Mouse (Mus musculus): ENCODE data around the gene Cabin1. TPM values are rescaled to one million over a fixed set of nuclear protein-coding genes. Genes with fewer than 3 reads are reported as not detected.
"Not testable (repeated sequence)": the region's sequence is repeated elsewhere in the genome, so short reads cannot be mapped to it uniquely, and the experiment has no call there.

Gene Cabin1
- polyA plus RNA-seq, 2 experiments = 32.3 to 42.6 TPM

DNA sequence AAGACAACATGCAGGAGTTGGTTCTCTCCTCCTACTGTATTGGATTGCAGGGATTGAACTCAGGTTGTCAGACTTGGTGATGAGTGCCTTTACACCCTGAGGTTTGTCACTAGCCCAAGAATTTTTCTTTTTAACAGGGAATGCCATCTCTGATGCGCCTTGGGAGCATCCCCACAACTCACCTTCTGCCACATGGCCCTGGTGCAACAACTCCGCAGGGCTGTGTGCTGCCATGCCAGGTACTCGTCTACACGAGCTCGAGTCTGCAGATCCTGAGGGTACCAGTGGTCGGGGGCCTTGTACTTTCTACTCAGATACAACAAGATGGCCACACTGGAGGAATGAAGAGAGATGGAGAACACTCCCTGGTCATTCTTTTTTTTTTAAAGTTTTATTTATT lies 12.4 kb upstream of the Cabin1 start:
- Histone ChIP-seq H3K9me3 (ENCODE audit: control insufficient read depth, low read length) (no peaks in the 10 kb centered on the region), H3K4me2 (replicated peaks; ENCODE audit: low read depth, low read length, severe bottlenecking) (no peak overlapping the region), H3K4me1 (ENCODE audit: control insufficient read depth, insufficient read depth, low read length) (peaks cover 20% of the 10 kb centered on the region), H3K36me3 (ENCODE audit: control insufficient read depth, insufficient read depth, low read length) (no peaks in the 10 kb centered on the region), H3K27ac (replicated peaks; ENCODE audit: low read depth, low read length) (no peak overlapping the region), H3K4me3 (replicated peaks; ENCODE audit: low read length) (no peak overlapping the region), H3K27me3 (ENCODE audit: control insufficient read depth, insufficient read depth, low read length) (no peaks in the 10 kb centered on the region), H3K9ac (ENCODE audit: low read depth, low read length, severe bottlenecking) (no peak overlapping the region)
- TF ChIP-seq POLR2A (IDR thresholded peaks at IDR 0.05; ENCODE audit: borderline replicate concordance, extremely low read depth, insufficient read depth, insufficient read length) = no peak
- ATAC-seq (ENCODE audit: low FRiP score, low read depth) (no peak), DNase-seq (ENCODE audit: low spot score) (no peak)
- 83% methylated on average over 6 of the region's 6 CpGs for WGBS

DNA sequence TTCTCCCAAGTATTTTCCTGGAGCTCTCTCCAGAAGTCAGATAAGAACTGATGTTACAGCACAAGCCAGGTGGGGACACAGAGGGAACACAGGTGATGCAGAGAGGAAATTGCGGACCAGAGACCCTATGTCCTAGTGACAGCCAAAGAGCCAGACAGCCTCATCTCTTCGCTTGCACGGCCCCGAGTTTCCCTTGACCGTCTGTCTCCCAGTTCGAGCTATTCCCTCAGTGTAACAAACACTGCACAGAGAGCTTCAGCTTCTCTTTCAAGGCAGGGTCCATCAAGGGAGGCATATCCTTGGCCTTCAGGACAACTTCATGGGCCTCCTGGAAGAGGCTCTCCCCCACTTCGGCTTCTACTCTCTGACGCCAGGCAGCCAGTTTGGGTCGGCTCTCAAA lies 10.4 kb upstream of the Cabin1 start:
- Histone ChIP-seq H3K27ac (replicated peaks; ENCODE audit: low read depth, low read length) (no peak overlapping the region), H3K36me3 (ENCODE audit: control insufficient read depth, insufficient read depth, low read length) (no peaks in the 10 kb centered on the region), H3K9me3 (ENCODE audit: control insufficient read depth, low read length) (no peaks in the 10 kb centered on the region), H3K4me3 (replicated peaks; ENCODE audit: low read length) (no peak overlapping the region), H3K4me1 (ENCODE audit: control insufficient read depth, insufficient read depth, low read length) (peaks cover 11% of the 10 kb centered on the region), H3K27me3 (ENCODE audit: control insufficient read depth, insufficient read depth, low read length) (no peaks in the 10 kb centered on the region), H3K9ac (ENCODE audit: low read depth, low read length, severe bottlenecking) (no peak overlapping the region), H3K4me2 (replicated peaks; ENCODE audit: low read depth, low read length, severe bottlenecking) (no peak overlapping the region)
- no peak for TF ChIP-seq POLR2A (IDR thresholded peaks at IDR 0.05; ENCODE audit: borderline replicate concordance, extremely low read depth, insufficient read depth, insufficient read length)
- DNase-seq (ENCODE audit: low spot score) (no peak), ATAC-seq (ENCODE audit: low FRiP score, low read depth) (no peak)
- WGBS = 93% methylated on average over 9 of the region's 9 CpGs

GRCm38 (mm10) chr10:75774102-75774501 lies 10.0 kb upstream of the Cabin1 start:
- Histone ChIP-seq H3K36me3 (ENCODE audit: control insufficient read depth, insufficient read depth, low read length) (no peaks in the 10 kb centered on the region), H3K4me3 (replicated peaks; ENCODE audit: low read length) (no peak overlapping the region), H3K27ac (replicated peaks; ENCODE audit: low read depth, low read length) (no peak overlapping the region), H3K4me1 (ENCODE audit: control insufficient read depth, insufficient read depth, low read length) (peaks cover 11% of the 10 kb centered on the region; the same call in 1 of the 2 replicates), H3K4me2 (replicated peaks; ENCODE audit: low read depth, low read length, severe bottlenecking) (no peak overlapping the region; the same call in 1 of the 2 replicates), H3K9me3 (ENCODE audit: control insufficient read depth, low read length) (no peaks in the 10 kb centered on the region), H3K27me3 (ENCODE audit: control insufficient read depth, insufficient read depth, low read length) (no peaks in the 10 kb centered on the region), H3K9ac (ENCODE audit: low read depth, low read length, severe bottlenecking) (no peak overlapping the region)
- 86% methylated on average over 5 of the region's 5 CpGs for WGBS
- TF ChIP-seq POLR2A (IDR thresholded peaks at IDR 0.05; ENCODE audit: borderline replicate concordance, extremely low read depth, insufficient read depth, insufficient read length) = no peak
- ATAC-seq (ENCODE audit: low FRiP score, low read depth) (no peak), DNase-seq (ENCODE audit: low spot score) (no peak)

DNA sequence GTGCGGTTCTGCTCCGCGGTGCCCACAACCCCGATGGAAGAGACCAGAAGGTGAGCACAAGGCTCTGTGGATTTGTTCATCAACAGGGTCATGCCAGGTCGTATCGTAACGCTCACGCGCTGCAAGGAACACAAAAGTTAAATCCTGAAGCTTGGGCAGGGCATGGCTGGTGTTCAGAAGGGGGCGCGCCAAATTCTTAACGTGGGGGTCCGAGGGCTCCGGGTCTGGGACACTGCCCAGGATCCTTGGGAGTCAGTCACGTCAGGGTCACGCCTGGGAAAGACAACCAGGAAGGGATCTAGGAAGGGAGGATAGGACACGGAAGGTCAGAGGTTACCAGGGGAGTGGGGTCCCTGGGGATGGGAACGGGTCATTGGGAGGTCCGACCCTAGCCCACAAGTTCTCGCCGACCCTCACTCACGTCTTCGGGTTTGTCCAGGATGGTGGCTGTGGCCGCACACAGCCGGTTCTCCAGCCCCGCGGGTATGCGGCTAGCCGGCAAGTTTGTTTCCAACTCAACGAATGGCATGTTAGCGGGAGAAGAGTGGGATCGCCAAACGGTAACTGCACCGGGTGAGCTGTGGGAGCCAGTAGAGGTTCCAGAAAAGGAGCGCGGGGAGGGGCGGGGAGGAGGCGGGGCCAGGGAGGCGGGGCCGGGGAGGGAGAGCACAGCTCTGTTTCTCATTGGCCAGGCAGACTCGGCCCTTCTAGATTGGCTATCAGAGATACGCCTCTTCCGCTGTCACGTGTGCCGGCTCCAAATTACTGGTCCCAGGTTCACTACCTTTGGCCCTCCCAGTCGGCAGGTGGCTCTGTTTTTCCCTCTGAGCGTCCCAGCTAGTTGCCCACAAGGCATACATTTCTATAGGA lies 8.9 kb upstream of the Cabin1 start, which contains the start of gene Ddt:
Gene Ddt, minus strand, starts transcription at position 620 of the 870 bp plus-strand sequence.
- H3K9me3 ChIP-seq (ENCODE audit: control insufficient read depth, low read length) = no peaks in the 10 kb centered on the region
- H3K4me2 ChIP-seq (replicated peaks; ENCODE audit: low read depth, low read length, severe bottlenecking) = peak within 1 kb of the TSS; percentile 71
- H3K36me3 ChIP-seq (ENCODE audit: control insufficient read depth, insufficient read depth, low read length) = no peaks in the 10 kb centered on the region
- no peak for TF ChIP-seq POLR2A (IDR thresholded peaks at IDR 0.05; ENCODE audit: borderline replicate concordance, extremely low read depth, insufficient read depth, insufficient read length)
- peaks cover 11% of the 10 kb centered on the region; the same call in 1 of the 2 replicates for H3K4me1 ChIP-seq (ENCODE audit: control insufficient read depth, insufficient read depth, low read length)
- ATAC-seq (ENCODE audit: low FRiP score, low read depth) (peak; percentile 96), DNase-seq (ENCODE audit: low spot score) (peak; percentile 94)
- H3K4me3 ChIP-seq (replicated peaks; ENCODE audit: low read length) = peak within 1 kb of the TSS; percentile 59
- peak within 1 kb of the TSS; percentile 58 for H3K9ac ChIP-seq (ENCODE audit: low read depth, low read length, severe bottlenecking)
- H3K27me3 ChIP-seq (ENCODE audit: control insufficient read depth, insufficient read depth, low read length) = no peaks in the 10 kb centered on the region
- WGBS = under 1% methylated on average over 44 of the region's 47 CpGs
- no peak within 1 kb of the TSS for H3K27ac ChIP-seq (replicated peaks; ENCODE audit: low read depth, low read length)

DNA sequence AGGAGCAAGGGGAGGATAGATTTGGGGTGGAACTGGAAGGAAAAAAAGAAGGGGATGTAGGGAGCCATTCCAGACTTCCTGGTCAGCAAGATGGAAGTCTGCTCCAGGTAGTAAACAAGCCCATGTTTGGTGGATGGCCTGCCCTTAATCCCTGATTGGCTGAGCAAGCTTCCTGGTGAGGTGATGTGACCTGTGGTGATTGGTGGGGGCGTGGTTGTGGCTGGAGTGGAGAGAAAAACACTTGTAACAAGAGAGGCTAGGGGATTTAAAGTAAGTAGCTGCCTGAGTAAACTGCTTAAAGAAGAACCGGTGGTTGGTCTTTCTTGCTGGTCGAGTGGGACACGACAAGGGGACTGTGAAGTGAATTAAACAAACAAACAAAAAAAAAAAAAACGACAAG lies 3.6 kb upstream of the Cabin1 start:
- not testable (repeated sequence) for H3K4me2 ChIP-seq (replicated peaks; ENCODE audit: low read depth, low read length, severe bottlenecking); H3K9me3 ChIP-seq (ENCODE audit: control insufficient read depth, low read length); H3K4me3 ChIP-seq (replicated peaks; ENCODE audit: low read length); DNase-seq (ENCODE audit: low spot score); H3K9ac ChIP-seq (ENCODE audit: low read depth, low read length, severe bottlenecking); H3K4me1 ChIP-seq (ENCODE audit: control insufficient read depth, insufficient read depth, low read length); H3K36me3 ChIP-seq (ENCODE audit: control insufficient read depth, insufficient read depth, low read length); H3K27ac ChIP-seq (replicated peaks; ENCODE audit: low read depth, low read length); ATAC-seq (ENCODE audit: low FRiP score, low read depth); H3K27me3 ChIP-seq (ENCODE audit: control insufficient read depth, insufficient read depth, low read length)
- 31% methylated on average over 5 of the region's 5 CpGs for WGBS
